Mouse (Mus musculus) liver, embryonic 11.5 days (tissue): ENCODE measurements around the gene Mis18a. TPM values are rescaled to one million over a fixed set of nuclear protein-coding genes. Genes with fewer than 3 reads are reported as not detected.

Source experiments
- ATAC-seq: fragments of 200-750 bp; cut with Nextera tagmentation; replicated peaks from 2 replicates; pipeline ENCODE4 v1.8.0; 2017; ENCODE audit warnings: moderate number of reproducible peaks, mild to moderate bottlenecking, moderate TSS enrichment, moderate library complexity; ENCODE audit not compliant: low FRiP score
- DNase-seq: peaks from one replicate; pipeline ENCODE4 v3.0.0-alpha.2; 2017; ENCODE audit warnings: low spot score
- H3K27ac ChIP-seq: fragments of 300-500 bp; sonication (generic); 2 replicates; pipeline ENCODE4 v1.5.1; 2014; ENCODE audit warnings: mild to moderate bottlenecking, low read depth, low read length, control low read depth
- H3K27me3 ChIP-seq: fragments of 300-500 bp; sonication (generic); replicated peaks from 2 replicates; pipeline ENCODE4 v1.6.1; 2014; ENCODE audit warnings: low read length, mixed read lengths; ENCODE audit not compliant: control insufficient read depth, insufficient read depth
- H3K36me3 ChIP-seq: fragments of 300-500 bp; sonication (generic); 2 replicates; pipeline ENCODE4 v1.6.1; 2014; ENCODE audit warnings: mild to moderate bottlenecking, low read length, moderate library complexity, mixed read lengths; ENCODE audit not compliant: control insufficient read depth, insufficient read depth
- H3K4me1 ChIP-seq: fragments of 300-500 bp; sonication (generic); replicated peaks from 2 replicates; pipeline ENCODE4 v1.6.1; 2014; ENCODE audit warnings: low read length, mixed read lengths; ENCODE audit not compliant: control insufficient read depth, insufficient read depth
- H3K4me2 ChIP-seq: fragments of 300-500 bp; sonication (generic); 2 replicates; pipeline ENCODE4 v1.6.1; 2014; ENCODE audit warnings: mild to moderate bottlenecking, control low read depth, moderate library complexity
- H3K4me3 ChIP-seq: fragments of 300-500 bp; sonication (generic); 2 replicates; pipeline ENCODE4 v1.5.1; 2014; ENCODE audit warnings: low read depth, low read length, control low read depth
- H3K9ac ChIP-seq: fragments of 300-500 bp; sonication (generic); 2 replicates; pipeline ENCODE4 v1.6.1; 2014; ENCODE audit warnings: low read depth, low read length, control low read depth
- H3K9me3 ChIP-seq: fragments of 300-500 bp; sonication (generic); 2 replicates; pipeline ENCODE4 v1.6.1; 2016; ENCODE audit warnings: low read length, inconsistent platforms, mixed read lengths; ENCODE audit not compliant: control insufficient read depth
- WGBS: fragments of 180-500 bp; shearing (Covaris S2); extraction: QIAGEN DNeasy Blood & Tissue Kit; methylation state at CpG from one replicate; pipeline ENCODE4 v1.1.7; 2014; 5-methylcytosine and 5-hydroxymethylcytosine counted together
- polyA plus RNA-seq: library from polyadenylated mRNA; unstranded; fragments of >200 nt; fragmentation: Nextera tagmentation; extraction: Ambion mirVana; gene quantifications from 2 replicates; pipeline ENCODE4 v1.2.1, GENCODE M21; 2014

Mis18a gene
- polyA plus RNA-seq, 1 experiment from 2014 or later: 78.1 TPM

DNA sequence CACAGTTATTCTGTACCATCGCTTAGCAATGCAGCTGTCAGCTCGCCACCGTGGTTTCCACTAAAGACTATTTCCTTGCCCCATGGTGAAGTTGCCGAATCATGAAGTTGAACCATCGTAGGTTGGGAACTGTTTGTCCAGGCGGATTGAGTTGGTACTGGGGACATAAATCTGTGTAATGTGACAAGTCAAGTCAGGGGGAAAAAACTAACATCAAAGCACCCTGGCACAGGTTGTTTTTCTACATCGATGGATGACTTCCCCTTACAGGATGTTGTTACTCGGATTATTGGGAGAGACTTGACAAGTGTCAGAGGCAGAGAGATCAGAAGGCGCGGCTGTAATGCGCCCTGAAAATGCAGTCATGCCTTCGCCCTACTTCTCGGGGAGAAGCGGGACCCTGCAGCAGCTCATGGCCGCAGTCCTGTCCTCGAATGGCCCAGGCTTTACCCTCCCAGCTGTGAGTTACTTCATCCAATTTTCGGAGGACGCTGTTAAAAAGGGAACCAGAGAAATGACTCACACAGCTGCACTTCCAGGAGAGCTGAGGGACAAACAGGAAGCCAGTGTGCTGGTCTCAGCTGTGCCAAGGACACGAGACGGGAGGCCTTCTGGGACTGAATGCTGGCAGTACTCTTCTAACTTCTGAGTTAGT lies 50.2 kb downstream of the Mis18a start:
- Histone ChIP-seq H3K36me3 (no peaks in the 10 kb centered on the region), H3K27me3 (no peaks in the 10 kb centered on the region), H3K4me2 (no peak overlapping the region), H3K9ac (no peak overlapping the region), H3K9me3 (no peaks in the 10 kb centered on the region), H3K4me1 (no peaks in the 10 kb centered on the region), H3K27ac (no peak overlapping the region), H3K4me3 (no peak overlapping the region)
- 55% methylated on average over 20 of the region's 20 CpGs for WGBS
- no peak for ATAC-seq
- DNase-seq: no peak

GRCm38 (mm10) chr16:90674651-90675050 lies 52.6 kb downstream of the Mis18a start:
- Histone ChIP-seq H3K36me3 (no peaks in the 10 kb centered on the region), H3K27ac (no peak overlapping the region), H3K4me3 (no peak overlapping the region), H3K9me3 (no peaks in the 10 kb centered on the region), H3K4me2 (no peak overlapping the region), H3K9ac (no peak overlapping the region), H3K4me1 (no peaks in the 10 kb centered on the region), H3K27me3 (no peaks in the 10 kb centered on the region)
- ATAC-seq (no peak), DNase-seq (no peak)
- 83% methylated on average over 6 of the region's 6 CpGs for WGBS

DNA sequence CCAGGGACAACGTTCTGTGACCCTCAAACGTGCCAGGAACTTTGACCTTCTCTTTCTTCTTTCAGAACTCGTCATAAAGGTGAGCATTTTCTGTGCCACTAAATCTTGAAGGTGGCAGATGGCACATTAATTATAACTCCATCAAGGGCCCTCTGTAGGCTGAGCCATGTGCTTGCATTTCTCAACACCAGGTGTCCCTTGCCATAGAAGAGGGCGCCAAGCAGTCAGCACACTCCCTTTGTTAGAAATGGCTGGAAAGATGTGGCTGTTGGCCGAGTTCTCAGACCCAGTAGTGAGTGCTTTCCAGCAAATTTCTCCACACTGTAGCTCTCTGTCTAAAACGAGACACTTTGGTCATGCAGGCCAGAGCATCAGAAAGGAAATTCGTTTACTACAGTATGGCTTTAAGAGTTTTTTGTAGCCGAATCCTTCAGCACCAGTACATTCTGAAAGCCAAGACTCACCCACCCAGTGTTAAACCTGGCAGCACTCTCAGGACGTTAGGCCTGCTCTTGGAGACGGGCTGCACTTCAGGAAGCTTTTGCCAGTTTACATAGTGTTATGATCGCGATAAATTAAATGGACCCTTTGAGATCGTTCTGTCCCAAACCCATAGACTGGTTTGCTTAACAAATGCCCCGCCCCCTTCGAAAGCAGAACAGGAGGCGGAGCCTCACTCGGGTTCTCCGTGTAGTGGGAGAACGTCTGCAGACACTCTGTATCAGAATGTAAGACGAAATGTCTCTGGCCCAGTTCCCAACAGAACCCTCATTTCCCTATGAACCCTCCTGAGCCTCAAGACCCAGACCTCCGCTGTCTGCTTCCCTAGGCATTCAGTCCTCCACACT lies 53.5 kb downstream of the Mis18a start:
- Histone ChIP-seq H3K27ac (no peak overlapping the region), H3K4me2 (no peak overlapping the region), H3K4me3 (no peak overlapping the region), H3K9ac (no peak overlapping the region), H3K36me3 (no peaks in the 10 kb centered on the region), H3K4me1 (no peaks in the 10 kb centered on the region), H3K9me3 (no peaks in the 10 kb centered on the region), H3K27me3 (no peaks in the 10 kb centered on the region)
- WGBS: 79% methylated on average over 21 of the region's 21 CpGs
- DNase-seq (no peak), ATAC-seq (no peak)

Other genes with a start within 250 kb of the Mis18a start
- gene Mrap, start 10.8 kb upstream of the Mis18a start, polyA plus RNA-seq: 77.5 and 79.0 TPM in 2 replicates
- gene Urb1, start 83.0 kb upstream of the Mis18a start, polyA plus RNA-seq: 17.0 and 17.7 TPM in 2 replicates
- 0.25 and 0.55 TPM in 2 replicates for gene Eva1c, start 99.3 kb upstream of the Mis18a start, polyA plus RNA-seq
- gene Cfap298, start 207.7 kb upstream of the Mis18a start, polyA plus RNA-seq: 62.5 and 72.1 TPM in 2 replicates